Mouse (Mus musculus): ENCODE data around the gene Lin28a. TPM values are rescaled to one million over a fixed set of nuclear protein-coding genes. Genes with fewer than 3 reads are reported as not detected.

The Lin28a gene
- polyA plus RNA-seq, 1 experiment from 2014 or later = 12.4 TPM

GRCm38 (mm10) chr4:134016208-134016607 lies 2.4 kb downstream of the Lin28a start:
- Histone ChIP-seq H3K36me3 (no peaks in the 10 kb centered on the region), H3K27me3 (ENCODE audit: insufficient read depth, poor library complexity, severe bottlenecking) (no peaks in the 10 kb centered on the region), H3K27ac (peak overlapping the region; percentile 82; the same call in 1 of the 2 replicates), H3K9me3 (no peaks in the 10 kb centered on the region), H3K4me1 (peaks cover 75% of the 10 kb centered on the region), H3K4me3 (peak overlapping the region; percentile 63)
- no peak for DNase-seq (ENCODE audit: low spot score)
- WGBS = 8% methylated on average over 7 of the region's 7 CpGs

DNA sequence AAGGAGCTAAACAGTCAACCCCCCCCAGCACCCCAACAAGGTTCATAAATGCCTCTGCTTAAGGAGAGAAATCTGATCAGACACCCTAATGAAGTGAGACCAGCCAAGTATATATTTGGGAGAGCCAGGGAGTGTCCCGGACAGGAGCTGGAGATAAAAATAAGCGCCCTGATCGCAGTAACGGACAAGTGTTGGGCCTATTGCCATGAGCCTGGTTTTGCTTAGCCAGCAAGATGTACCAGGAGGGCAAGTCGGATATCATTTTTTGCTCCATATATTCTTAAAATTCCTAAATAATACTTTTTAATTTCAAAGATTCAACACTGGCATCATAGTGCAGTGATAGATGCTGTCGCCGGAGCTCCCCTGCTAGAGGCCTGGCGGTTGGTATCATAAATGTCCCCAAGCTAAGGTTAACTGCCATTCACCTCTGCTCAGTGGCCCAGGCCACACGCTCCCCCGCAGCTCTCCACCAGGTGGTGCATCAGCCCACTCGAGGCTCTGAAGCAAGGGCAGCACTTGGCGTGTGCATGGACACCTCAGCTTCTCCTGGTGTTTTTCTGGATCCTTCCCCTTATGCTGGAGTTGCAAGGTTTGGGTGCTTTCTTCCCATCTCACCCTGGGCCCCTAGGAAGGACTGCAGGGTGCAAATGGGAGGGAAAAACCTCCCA lies 5.6 kb downstream of the Lin28a start:
- Histone ChIP-seq H3K36me3 (no peaks in the 10 kb centered on the region), H3K4me3 (no peak overlapping the region), H3K27ac (peak overlapping the region; percentile 83), H3K27me3 (ENCODE audit: insufficient read depth, poor library complexity, severe bottlenecking) (no peaks in the 10 kb centered on the region), H3K4me1 (peaks cover 59% of the 10 kb centered on the region), H3K9me3 (no peaks in the 10 kb centered on the region)
- DNase-seq (ENCODE audit: low spot score) = no peak
- WGBS = 36% methylated on average over 12 of the region's 12 CpGs

DNA sequence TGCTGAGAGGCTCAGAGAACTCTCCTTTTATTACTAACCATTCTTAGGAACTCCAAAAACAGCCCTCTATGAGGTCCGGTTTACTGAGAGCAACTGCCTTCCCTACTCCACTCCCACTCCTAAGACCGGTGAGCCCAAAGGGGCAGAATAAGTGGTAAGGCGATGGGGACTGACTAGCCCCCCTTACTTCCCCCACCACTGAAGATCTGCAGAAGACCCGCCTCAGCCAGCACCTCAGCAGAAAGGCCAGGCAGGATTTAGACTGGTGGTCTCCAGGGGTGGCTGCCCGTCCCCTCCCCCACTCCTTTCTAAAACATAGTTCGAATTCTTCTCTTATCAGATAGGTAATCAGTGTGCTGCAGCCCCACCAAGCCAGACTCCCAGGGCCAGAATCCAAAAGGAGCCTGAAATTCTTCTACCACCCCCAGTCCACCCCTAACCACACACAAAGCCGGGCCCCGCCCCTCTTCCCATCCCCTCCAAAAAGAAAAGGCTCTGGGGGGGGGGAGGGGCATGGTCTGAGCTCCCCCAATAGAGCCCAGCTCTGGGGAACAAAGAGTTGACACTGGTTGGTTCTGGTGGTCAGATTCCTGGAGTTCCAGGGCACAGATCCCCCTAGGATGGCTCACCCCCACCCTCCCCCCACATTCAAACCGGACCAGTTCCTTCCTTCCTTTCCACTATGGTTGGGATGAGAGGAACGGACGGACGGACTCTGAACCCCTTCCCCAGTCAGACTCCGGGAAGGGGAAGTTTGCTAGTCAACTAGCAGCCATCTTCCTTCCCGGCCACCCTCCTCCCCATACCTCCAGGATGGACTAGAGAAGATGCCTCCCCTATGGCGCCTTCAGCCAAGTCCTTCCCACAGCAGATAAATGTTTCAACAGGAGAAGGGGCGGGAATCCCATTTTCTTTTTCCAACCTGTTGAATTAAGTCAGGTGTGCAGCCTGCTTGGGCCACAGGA lies 6.9 kb downstream of the Lin28a start:
- no peak for DNase-seq (ENCODE audit: low spot score)
- no peaks in the 10 kb centered on the region for H3K36me3 ChIP-seq
- WGBS = 5% methylated on average over 16 of the region's 16 CpGs
- no peaks in the 10 kb centered on the region for H3K27me3 ChIP-seq (ENCODE audit: insufficient read depth, poor library complexity, severe bottlenecking)
- H3K9me3 ChIP-seq = no peaks in the 10 kb centered on the region
- peak overlapping the region; percentile 48 for H3K4me3 ChIP-seq
- H3K4me1 ChIP-seq = peaks cover 49% of the 10 kb centered on the region
- peak overlapping the region; percentile 83 for H3K27ac ChIP-seq

DNA sequence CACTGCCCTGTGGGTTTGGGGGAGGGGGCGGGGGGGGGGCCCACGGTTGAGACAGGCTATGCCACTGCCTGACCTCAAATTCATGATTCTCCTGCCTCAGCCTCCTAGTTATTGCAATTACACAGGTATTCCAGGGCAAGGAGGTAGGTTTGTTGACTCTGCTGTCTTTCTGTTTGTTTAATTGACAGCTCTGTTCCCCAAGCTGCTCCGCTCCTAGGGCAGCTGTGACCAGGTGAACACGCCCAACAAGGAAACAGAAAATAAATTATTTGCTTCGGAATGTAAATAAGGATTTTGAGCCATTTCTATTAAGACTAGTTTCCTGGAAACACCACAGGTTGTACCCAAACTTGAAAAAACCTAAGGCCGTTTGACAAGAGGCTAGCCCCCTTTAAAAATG lies 8.9 kb downstream of the Lin28a start:
- no peaks in the 10 kb centered on the region for H3K9me3 ChIP-seq
- H3K4me1 ChIP-seq = peaks cover 43% of the 10 kb centered on the region
- 76% methylated on average over 6 of the region's 6 CpGs for WGBS
- peaks cover 8% of the 10 kb centered on the region for H3K36me3 ChIP-seq
- H3K27ac ChIP-seq = no peak overlapping the region
- H3K4me3 ChIP-seq = no peak overlapping the region
- no peak for DNase-seq (ENCODE audit: low spot score)
- no peaks in the 10 kb centered on the region for H3K27me3 ChIP-seq (ENCODE audit: insufficient read depth, poor library complexity, severe bottlenecking)

DNA sequence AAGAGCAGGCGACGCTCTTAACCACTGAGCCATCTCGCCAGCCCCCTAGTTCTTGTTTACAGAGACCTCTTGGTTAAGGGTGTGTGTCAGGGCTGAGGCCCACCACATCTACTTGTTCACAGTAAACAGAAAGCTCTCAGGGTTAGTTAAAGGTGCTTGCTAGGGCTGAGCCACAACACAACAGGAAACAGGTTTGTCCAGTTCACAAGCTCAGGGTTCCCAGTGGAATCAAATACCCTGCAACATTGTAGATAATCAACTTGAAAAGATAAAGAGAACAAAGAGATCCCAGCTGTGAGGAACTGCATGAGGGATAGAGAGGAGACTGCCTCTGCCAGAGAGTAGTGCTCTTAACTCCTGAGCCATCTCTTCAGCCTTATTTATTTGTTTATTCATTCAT lies 11.8 kb downstream of the Lin28a start:
- 77% methylated on average over 3 of the region's 3 CpGs for WGBS

GRCm38 (mm10) chr4:134005581-134006358 lies 12.9 kb downstream of the Lin28a start:
- H3K36me3 ChIP-seq = peaks cover 8% of the 10 kb centered on the region

More for the DNA sequence above, 11.8 kb downstream of the Lin28a start:
- no peak for DNase-seq (ENCODE audit: low spot score)
- Histone ChIP-seq H3K27ac (no peak overlapping the region), H3K4me1 (peaks cover 27% of the 10 kb centered on the region), H3K36me3 (peaks cover 8% of the 10 kb centered on the region), H3K4me3 (no peak overlapping the region), H3K9me3 (no peaks in the 10 kb centered on the region), H3K27me3 (ENCODE audit: insufficient read depth, poor library complexity, severe bottlenecking) (no peaks in the 10 kb centered on the region)

DNA sequence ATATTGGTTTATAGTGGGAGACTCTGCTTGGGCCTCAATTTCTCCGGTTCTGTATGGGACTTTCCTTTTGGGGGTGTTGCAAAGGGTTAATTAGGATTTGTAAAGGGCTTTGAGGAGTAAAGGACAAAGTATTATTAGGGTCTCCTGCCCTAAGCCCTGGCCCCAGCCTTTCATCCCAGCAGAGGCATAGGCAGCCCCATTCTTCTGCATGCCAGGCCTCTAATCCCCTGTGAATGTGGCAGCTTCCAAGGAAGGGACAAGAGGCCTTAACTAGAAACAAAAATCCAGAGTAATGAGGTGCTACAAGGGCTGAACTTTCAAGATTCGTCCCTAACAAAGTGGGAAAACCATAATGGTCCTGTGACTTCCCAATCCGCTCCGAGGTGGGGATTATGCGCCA lies 15.7 kb downstream of the Lin28a start:
- Histone ChIP-seq H3K27me3 (ENCODE audit: insufficient read depth, poor library complexity, severe bottlenecking) (no peaks in the 10 kb centered on the region), H3K4me3 (no peak overlapping the region), H3K36me3 (peaks cover 8% of the 10 kb centered on the region), H3K27ac (no peak overlapping the region), H3K4me1 (peaks cover 17% of the 10 kb centered on the region), H3K9me3 (no peaks in the 10 kb centered on the region)
- 73% methylated on average over 5 of the region's 5 CpGs for WGBS
- no peak for DNase-seq (ENCODE audit: low spot score)

More at GRCm38 (mm10) chr4:134005581-134006358, 12.9 kb downstream of the Lin28a start:
- H3K27me3 ChIP-seq (ENCODE audit: insufficient read depth, poor library complexity, severe bottlenecking) = no peaks in the 10 kb centered on the region
- no peak for DNase-seq (ENCODE audit: low spot score)
- 0 out of 2 replicates have a peak overlapping the region, but pooled peaks have one; percentile 52 for H3K27ac ChIP-seq
- no peak overlapping the region for H3K4me3 ChIP-seq
- no peaks in the 10 kb centered on the region for H3K9me3 ChIP-seq
- H3K4me1 ChIP-seq = peaks cover 16% of the 10 kb centered on the region
- WGBS = 74% methylated on average over 12 of the region's 12 CpGs

DNA sequence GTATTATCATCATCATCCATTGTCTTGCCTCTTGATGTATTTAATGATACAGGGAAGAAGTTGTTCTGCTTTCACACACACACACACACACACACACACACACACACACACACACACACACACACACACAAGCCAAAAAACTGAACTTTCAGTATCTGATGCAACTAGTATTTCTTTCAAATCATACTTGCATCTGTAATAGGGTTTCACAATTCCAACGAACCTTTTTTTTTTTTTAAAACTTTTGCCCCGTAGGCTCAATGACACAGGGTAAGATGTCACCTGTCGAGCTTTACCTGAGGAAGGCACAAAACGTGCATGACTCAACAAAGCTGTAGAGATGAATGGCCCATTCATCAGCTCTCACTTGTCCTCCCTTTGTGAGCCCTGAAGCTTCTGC lies 16.4 kb downstream of the Lin28a start:
- 75% methylated on average over 4 of the region's 4 CpGs for WGBS
- Histone ChIP-seq H3K36me3 (peaks cover 8% of the 10 kb centered on the region), H3K27ac (no peak overlapping the region), H3K27me3 (ENCODE audit: insufficient read depth, poor library complexity, severe bottlenecking) (no peaks in the 10 kb centered on the region), H3K9me3 (no peaks in the 10 kb centered on the region), H3K4me3 (no peak overlapping the region), H3K4me1 (peaks cover 14% of the 10 kb centered on the region)
- no peak for DNase-seq (ENCODE audit: low spot score)

GRCm38 (mm10) chr4:134001710-134002109 lies 16.9 kb downstream of the Lin28a start:
- Histone ChIP-seq H3K9me3 (no peaks in the 10 kb centered on the region), H3K4me1 (peaks cover 14% of the 10 kb centered on the region), H3K27ac (no peak overlapping the region), H3K27me3 (ENCODE audit: insufficient read depth, poor library complexity, severe bottlenecking) (no peaks in the 10 kb centered on the region), H3K36me3 (peaks cover 10% of the 10 kb centered on the region), H3K4me3 (peak overlapping the region; percentile 78; the same call in 1 of the 2 replicates)
- 45% methylated on average over 10 of the region's 10 CpGs for WGBS
- no peak for DNase-seq (ENCODE audit: low spot score)

- Histone ChIP-seq H3K36me3 (peaks cover 15% of the 10 kb centered on the region), H3K9me3 (no peaks in the 10 kb centered on the region), H3K4me1 (peaks cover 9% of the 10 kb centered on the region), H3K27me3 (ENCODE audit: insufficient read depth, poor library complexity, severe bottlenecking) (no peaks in the 10 kb centered on the region), H3K27ac (peak within 1 kb of the TSS; percentile 85), H3K4me3 (peak within 1 kb of the TSS; percentile 78)
- WGBS = 1% methylated on average over 49 of the region's 49 CpGs
- peak; percentile 99 for DNase-seq (ENCODE audit: low spot score)
Observed at GRCm38 (mm10) chr4:134000466-134001438, 17.9 kb downstream of the Lin28a start, which contains the start of gene Dhdds. Gene Dhdds (minus strand): TSS chr4:134000918.

DNA sequence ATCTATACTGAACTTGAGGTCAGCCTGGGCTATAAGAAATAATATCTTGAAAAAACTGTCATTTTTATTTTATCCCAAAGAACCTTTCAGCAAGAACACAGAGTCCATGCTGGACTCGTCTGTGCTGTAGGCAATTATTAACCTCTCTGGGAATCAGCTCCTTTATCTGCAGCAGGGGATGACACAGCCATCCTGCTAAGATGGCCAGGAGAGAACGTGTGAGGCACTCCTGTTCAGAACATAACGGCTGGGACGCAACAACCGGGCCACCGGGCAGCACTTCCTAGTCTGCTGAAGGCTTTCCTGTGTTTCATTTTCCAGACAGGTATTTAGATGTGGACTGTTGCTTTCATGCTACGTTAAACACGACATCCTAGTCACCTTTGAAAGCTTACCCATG lies 23.9 kb downstream of the Lin28a start:
- no peak for DNase-seq (ENCODE audit: low spot score)
- Histone ChIP-seq H3K27ac (no peak overlapping the region), H3K36me3 (peaks cover 63% of the 10 kb centered on the region), H3K4me1 (peaks cover 3% of the 10 kb centered on the region; the same call in 1 of the 2 replicates), H3K4me3 (no peak overlapping the region), H3K9me3 (no peaks in the 10 kb centered on the region), H3K27me3 (ENCODE audit: insufficient read depth, poor library complexity, severe bottlenecking) (no peaks in the 10 kb centered on the region)
- 84% methylated on average over 8 of the region's 8 CpGs for WGBS
